Mouse (Mus musculus) kidney, adult 2 months (tissue): ENCODE results near the gene Rcan2.

Experiments
- CTCF ChIP-seq: fragments of 200-500 bp; conservative IDR thresholded peaks from 2 replicates; pipeline ENCODE4 v1.5.1; 2011; ENCODE audit warnings: low read depth, mild to moderate bottlenecking, control low read depth, low read length, moderate library complexity, mixed read lengths; ENCODE audit not compliant: insufficient read depth, insufficient read length
- POLR2A ChIP-seq: fragments of 200-500 bp; IDR thresholded peaks from one replicate; pipeline ENCODE4 v1.6.1; 2011; ENCODE audit warnings: low read depth, low read length, control low read depth

DNA sequence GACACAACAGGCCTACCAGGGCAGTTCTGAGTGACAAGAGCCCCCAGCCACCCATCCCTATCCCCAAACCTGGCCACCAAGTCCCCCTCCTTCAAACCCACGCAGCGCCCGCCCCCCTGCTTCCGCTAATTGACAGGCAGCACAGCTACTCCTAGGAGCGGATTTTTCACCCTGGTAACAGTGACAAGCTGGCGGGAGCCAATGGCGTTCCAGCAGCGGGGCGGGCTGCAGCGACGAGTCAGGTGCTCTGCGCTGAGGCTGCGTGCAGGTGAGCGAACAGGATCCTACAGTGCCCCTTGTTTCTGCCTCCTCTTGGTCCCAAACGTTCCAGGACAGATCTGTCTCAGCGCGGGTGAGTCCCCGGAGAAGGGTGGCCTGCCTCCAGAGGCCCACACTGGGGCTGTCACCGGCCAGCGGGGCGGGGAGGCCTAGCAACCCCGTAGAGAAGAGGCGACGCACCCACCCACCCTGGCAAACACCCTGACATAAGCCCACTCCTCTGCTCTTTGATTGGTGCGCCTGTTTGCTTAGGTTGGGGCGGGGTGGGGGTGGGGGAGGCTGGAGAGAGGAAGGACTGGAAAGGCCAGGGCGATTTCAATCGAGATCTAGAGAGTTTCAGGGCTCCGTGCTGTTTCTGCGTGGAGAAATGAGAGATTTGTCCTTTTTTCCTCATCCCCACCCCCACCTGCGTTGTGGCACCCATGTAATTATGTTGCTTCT lies 277.6 kb downstream of the Rcan2 start, which contains the start of gene Enpp5:
- TF ChIP-seq POLR2A = peak; percentile 44
- no peak for TF ChIP-seq CTCF
